Mouse (Mus musculus) liver, adult 2 months (tissue): ENCODE data around the gene Sbno2. TPM values are rescaled to one million over a fixed set of nuclear protein-coding genes. Genes with fewer than 3 reads are reported as not detected.

Source experiments
- DNase-seq: peaks from one replicate; pipeline ENCODE4 v3.0.0-alpha.2; 2011; ENCODE audit warnings: low read depth, low spot score; ENCODE audit errors: extremely low read depth
- H3K27ac ChIP-seq: fragments of 200-500 bp; replicated peaks from 2 replicates; pipeline ENCODE4 v1.5.1; 2012; ENCODE audit warnings: low read depth, mild to moderate bottlenecking, control low read depth, inconsistent platforms, low read length; ENCODE audit not compliant: insufficient read depth
- H3K27me3 ChIP-seq: fragments of 200-500 bp; 2 replicates; pipeline ENCODE4 v1.6.1; 2012; ENCODE audit warnings: mild to moderate bottlenecking, moderate library complexity, low read length, inconsistent platforms; ENCODE audit not compliant: control insufficient read depth, insufficient read depth
- H3K36me3 ChIP-seq: fragments of 200-500 bp; 2 replicates; pipeline ENCODE4 v1.6.1; 2012; ENCODE audit warnings: low read length, inconsistent platforms; ENCODE audit not compliant: control insufficient read depth, insufficient read depth
- H3K4me1 ChIP-seq: fragments of 200-500 bp; 2 replicates; pipeline ENCODE4 v1.6.1; 2011; ENCODE audit warnings: low read length; ENCODE audit not compliant: control insufficient read depth, insufficient read depth
- H3K4me3 ChIP-seq: fragments of 200-500 bp; 2 replicates; pipeline ENCODE4 v1.5.1; 2011; ENCODE audit warnings: low read depth, mild to moderate bottlenecking, control low read depth, low read length, moderate library complexity; ENCODE audit not compliant: insufficient read depth
- H3K79me2 ChIP-seq: fragments of 200-500 bp; 2 replicates; pipeline ENCODE4 v1.6.1; 2012; ENCODE audit warnings: inconsistent platforms, mild to moderate bottlenecking, low read length, moderate library complexity; ENCODE audit not compliant: control insufficient read depth, insufficient read depth
- H3K9ac ChIP-seq: fragments of 200-500 bp; 2 replicates; pipeline ENCODE4 v1.6.1; 2012; ENCODE audit warnings: low read depth, mild to moderate bottlenecking, control low read depth, inconsistent platforms, low read length
- CTCF ChIP-seq: fragments of 200-500 bp; IDR thresholded peaks from 2 replicates; pipeline ENCODE4 v1.5.1; 2011; ENCODE audit warnings: low read depth, low read length, control low read depth
- POLR2A ChIP-seq: fragments of 200-500 bp; IDR thresholded peaks from 2 replicates; pipeline ENCODE4 v1.6.1; 2011; ENCODE audit warnings: low read length, control low read depth; ENCODE audit not compliant: insufficient read depth; ENCODE audit errors: extremely low read depth
- WGBS: fragments of 180-500 bp; shearing (Covaris S2); methylation state at CpG from one replicate; pipeline ENCODE4 v1.1.7; 2018; 5-methylcytosine and 5-hydroxymethylcytosine counted together
- polyA plus RNA-seq: library from polyadenylated mRNA; depleted of rRNA; stranded (reverse); fragments of >200 nt; gene quantifications from 2 replicates; pipeline ENCODE4 v1.2.3, GENCODE M21; 2012
- total RNA-seq: library from RNA; depleted of rRNA; stranded (reverse); fragments of >200 nt; gene quantifications from 2 replicates; pipeline ENCODE4 v1.2.3, GENCODE M21; 2014

Gene Sbno2
- total and polyA plus RNA-seq, 2 experiments, result 8.9 to 25.9 TPM

DNA sequence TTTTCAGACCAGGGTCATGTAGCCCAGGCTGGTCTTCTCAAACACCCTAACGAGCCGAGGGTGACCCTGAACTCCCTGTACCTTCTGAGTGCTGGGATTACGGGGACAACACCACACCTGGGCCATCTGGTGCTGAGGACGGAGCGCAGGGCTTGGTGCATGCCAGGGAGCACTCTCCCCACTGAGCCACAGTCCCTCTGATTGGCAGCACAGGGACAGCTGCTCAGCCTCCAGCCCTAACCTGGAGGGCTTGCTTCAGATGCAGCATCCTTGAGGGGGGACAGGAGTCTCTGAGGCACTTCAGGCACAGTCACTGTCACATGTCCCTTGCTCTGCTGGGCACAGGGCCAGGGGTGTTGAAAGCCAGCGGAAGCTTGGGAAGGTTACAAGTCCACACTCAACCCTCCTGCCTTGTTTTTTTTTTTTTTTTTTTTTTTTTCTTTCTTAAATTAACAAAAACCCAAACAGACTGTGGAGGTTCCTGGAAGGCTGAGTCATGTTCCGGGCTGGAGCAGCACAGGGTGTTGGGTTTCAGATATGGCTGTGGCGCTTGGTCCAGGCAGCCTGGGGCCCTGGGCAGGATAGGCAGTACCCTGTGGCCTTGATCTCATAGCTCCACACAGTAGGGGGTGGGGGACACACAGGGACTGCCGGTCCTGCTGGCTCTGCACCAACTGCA is 34.4 kb downstream of the Sbno2 start:
- Histone ChIP-seq H3K4me1 (peaks cover 44% of the 10 kb centered on the region), H3K4me3 (no peak overlapping the region), H3K9ac (peak overlapping the region; percentile 44), H3K27me3 (no peaks in the 10 kb centered on the region), H3K36me3 (no peaks in the 10 kb centered on the region), H3K79me2 (peaks cover 3% of the 10 kb centered on the region; the same call in 1 of the 2 replicates), H3K27ac (peak overlapping the region; percentile 84)
- WGBS, result 10% methylated on average over 9 of the region's 9 CpGs
- DNase-seq, result peak; percentile 95
- TF ChIP-seq CTCF (0 out of 2 replicates have a peak, but pooled peaks have one; percentile 3), POLR2A (no peak)

GRCm38 (mm10) chr10:80069948-80070450 is 35.4 kb downstream of the Sbno2 start:
- Histone ChIP-seq H3K27me3 (no peaks in the 10 kb centered on the region), H3K4me1 (peaks cover 44% of the 10 kb centered on the region), H3K27ac (no peak overlapping the region), H3K36me3 (no peaks in the 10 kb centered on the region), H3K79me2 (peaks cover 3% of the 10 kb centered on the region; the same call in 1 of the 2 replicates), H3K4me3 (no peak overlapping the region), H3K9ac (no peak overlapping the region)
- 83% methylated on average over 4 of the region's 4 CpGs for WGBS
- TF ChIP-seq POLR2A (no peak), CTCF (no peak)
- no peak for DNase-seq

DNA sequence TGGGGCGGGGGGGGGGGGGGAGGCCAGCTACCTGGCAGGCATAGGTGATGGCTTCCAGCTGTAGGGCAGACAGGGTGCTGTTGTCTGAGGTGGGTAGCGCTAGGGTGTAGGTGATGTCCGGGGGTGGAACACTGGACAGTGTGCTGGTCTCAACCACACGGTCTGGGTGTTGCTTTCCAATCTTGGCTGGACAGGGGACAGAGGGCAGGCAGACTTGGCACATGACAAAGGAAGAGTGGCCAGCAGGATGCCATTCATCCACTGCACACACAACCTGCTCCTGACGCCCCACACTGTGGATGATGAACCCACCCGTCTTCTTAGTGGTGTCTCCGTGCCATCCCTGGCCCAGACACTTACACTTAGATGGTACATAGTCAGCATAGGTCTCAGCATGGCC is 36.1 kb downstream of the Sbno2 start:
- Histone ChIP-seq H3K27me3 (no peaks in the 10 kb centered on the region), H3K36me3 (no peaks in the 10 kb centered on the region; the same call in 1 of the 2 replicates), H3K27ac (no peak overlapping the region), H3K9ac (no peak overlapping the region), H3K4me3 (no peak overlapping the region), H3K79me2 (no peaks in the 10 kb centered on the region; the same call in 1 of the 2 replicates), H3K4me1 (peaks cover 44% of the 10 kb centered on the region)
- TF ChIP-seq POLR2A, result no peak
- WGBS, result 32% methylated on average over 6 of the region's 7 CpGs
- DNase-seq, result peak; percentile 73

GRCm38 (mm10) chr10:80063877-80064650 is 41.3 kb downstream of the Sbno2 start:
- no peak for DNase-seq
- H3K4me1 ChIP-seq, result no peaks in the 10 kb centered on the region
- H3K4me3 ChIP-seq, result no peak overlapping the region
- no peaks in the 10 kb centered on the region for H3K79me2 ChIP-seq
- H3K27me3 ChIP-seq, result no peaks in the 10 kb centered on the region
- WGBS, result 90% methylated on average over 23 of the region's 23 CpGs
- H3K9ac ChIP-seq, result no peak overlapping the region
- no peak overlapping the region for H3K27ac ChIP-seq
- H3K36me3 ChIP-seq, result peaks cover 14% of the 10 kb centered on the region
- TF ChIP-seq POLR2A (no peak), CTCF (no peak)

DNA sequence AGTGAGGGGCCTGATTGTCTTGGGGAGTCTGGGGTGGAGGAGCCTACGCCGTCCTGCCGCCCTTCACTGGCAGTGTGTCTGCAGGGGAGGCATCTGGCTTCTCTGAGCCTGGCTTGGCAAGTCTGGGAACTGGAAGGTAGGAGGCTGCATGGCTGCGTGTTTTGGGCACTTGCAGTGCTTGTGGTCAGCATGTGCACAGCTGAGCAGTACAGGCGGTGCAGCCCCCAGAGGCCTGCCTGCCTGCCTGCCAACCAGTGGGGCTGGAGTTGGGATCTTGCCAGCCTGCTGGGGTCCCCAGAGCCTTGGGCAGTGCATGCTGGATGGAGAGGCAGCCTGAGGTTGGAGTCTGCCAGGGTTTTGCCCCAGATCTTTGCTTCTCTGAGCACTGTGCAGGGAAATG is 42.3 kb downstream of the Sbno2 start:
- TF ChIP-seq POLR2A, result no peak
- no peak for TF ChIP-seq CTCF
- DNase-seq, result no peak
- H3K27ac ChIP-seq, result no peak overlapping the region
- peaks cover 16% of the 10 kb centered on the region for H3K36me3 ChIP-seq
- H3K4me1 ChIP-seq, result no peaks in the 10 kb centered on the region
- H3K9ac ChIP-seq, result no peak overlapping the region
- 97% methylated on average over 5 of the region's 5 CpGs for WGBS
- no peaks in the 10 kb centered on the region for H3K27me3 ChIP-seq
- no peaks in the 10 kb centered on the region for H3K79me2 ChIP-seq
- H3K4me3 ChIP-seq, result no peak overlapping the region
